Mouse (Mus musculus) liver, embryonic 13.5 days (tissue): ENCODE measurements around the gene Washc4. TPM values are rescaled to one million over a fixed set of nuclear protein-coding genes. Genes with fewer than 3 reads are reported as not detected.
"Not testable (repeated sequence)": the region's sequence is repeated elsewhere in the genome, so short reads cannot be mapped to it uniquely, and the experiment has no call there.

Source experiments
- ATAC-seq: fragments of 200-750 bp; cut with Nextera tagmentation; 2 replicates; pipeline ENCODE4 v1.8.0; 2017; ENCODE audit warnings: low read depth, mild to moderate bottlenecking, moderate number of reproducible peaks, moderate library complexity
- DNase-seq: peaks from one replicate; pipeline ENCODE4 v3.0.0; 2022
- H3K27ac ChIP-seq: fragments of 300-500 bp; sonication (generic); 2 replicates; pipeline ENCODE4 v1.5.1; 2015; ENCODE audit warnings: moderate library complexity, mild to moderate bottlenecking, inconsistent platforms
- H3K27me3 ChIP-seq: fragments of 300-500 bp; sonication (generic); 2 replicates; pipeline ENCODE4 v1.6.1; 2015; ENCODE audit warnings: mild to moderate bottlenecking, inconsistent platforms
- H3K36me3 ChIP-seq: fragments of 300-500 bp; sonication (generic); 2 replicates; pipeline ENCODE4 v1.6.1; 2015; ENCODE audit warnings: mild to moderate bottlenecking, inconsistent platforms
- H3K4me1 ChIP-seq: fragments of 300-500 bp; sonication (generic); replicated peaks from 2 replicates; pipeline ENCODE4 v1.6.1; 2015; ENCODE audit warnings: inconsistent platforms
- H3K4me2 ChIP-seq: fragments of 300-500 bp; sonication (generic); 2 replicates; pipeline ENCODE4 v1.6.1; 2015; ENCODE audit warnings: inconsistent platforms, mild to moderate bottlenecking, moderate library complexity
- H3K4me3 ChIP-seq: fragments of 300-500 bp; sonication (generic); replicated peaks from 2 replicates; pipeline ENCODE4 v1.5.1; 2015; ENCODE audit warnings: mild to moderate bottlenecking, inconsistent platforms
- H3K9ac ChIP-seq: fragments of 300-500 bp; sonication (generic); 2 replicates; pipeline ENCODE4 v1.6.1; 2015; ENCODE audit warnings: mild to moderate bottlenecking, inconsistent platforms
- H3K9me3 ChIP-seq: fragments of 300-500 bp; sonication (generic); replicated peaks from 2 replicates; pipeline ENCODE4 v1.6.1; 2016; ENCODE audit warnings: inconsistent platforms
- WGBS: fragments of 180-500 bp; shearing (Covaris S2); methylation state at CpG from one replicate; pipeline ENCODE4 v1.1.7; 2015; ENCODE audit not compliant: insufficient replicate concordance; 5-methylcytosine and 5-hydroxymethylcytosine counted together
- polyA plus RNA-seq: library from polyadenylated mRNA; unstranded; fragments of >200 nt; fragmentation: Nextera tagmentation; extraction: Ambion mirVana; gene quantifications from 2 replicates; pipeline ENCODE4 v1.2.1, GENCODE M21; 2015

Gene Washc4
- polyA plus RNA-seq: 11.2 and 18.2 TPM in 2 replicates

DNA sequence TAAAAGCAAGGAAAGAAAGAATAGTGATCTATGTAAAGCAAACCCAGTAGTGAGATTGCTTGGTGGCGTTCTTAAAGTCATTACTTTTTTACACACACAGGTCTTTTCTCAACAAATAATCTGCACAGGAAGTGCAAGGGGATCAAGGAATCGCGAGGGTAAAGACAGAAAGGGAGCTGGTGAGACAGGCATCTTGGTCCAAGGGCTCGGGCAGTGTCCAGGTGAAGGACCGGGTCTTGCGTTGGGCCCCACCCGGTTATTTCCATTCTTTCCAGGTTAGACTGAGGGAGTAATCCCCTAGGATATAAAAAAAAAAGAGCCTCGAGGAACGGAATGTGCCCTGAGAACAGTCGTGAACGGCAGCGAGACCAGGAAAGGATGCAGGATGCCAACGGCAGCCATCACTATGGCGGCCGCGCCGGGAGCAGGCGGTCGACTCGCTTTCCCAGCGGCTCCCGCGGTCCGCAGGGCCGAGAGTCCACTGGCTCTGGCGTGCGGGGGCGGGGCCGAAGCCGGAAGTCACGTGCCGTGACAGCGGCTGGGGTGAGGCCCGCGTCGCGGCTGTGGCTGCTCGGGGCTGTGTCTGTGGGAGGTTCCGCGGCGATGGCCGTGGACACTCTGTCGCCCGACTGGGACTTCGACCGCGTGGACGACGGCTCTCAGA lies at the start of gene Washc4:
Washc4 (plus strand) TSS at position 314 of the 664 bp plus-strand sequence.
- DNase-seq (peak; percentile 90), ATAC-seq (peak; percentile 100)
- Histone ChIP-seq H3K9ac (peak within 1 kb of the TSS; percentile 89), H3K4me2 (peak within 1 kb of the TSS; percentile 81), H3K36me3 (peaks cover 3% of the 10 kb centered on the region; the same call in 1 of the 2 replicates), H3K9me3 (no peaks in the 10 kb centered on the region), H3K27me3 (no peaks in the 10 kb centered on the region), H3K4me1 (peaks cover 17% of the 10 kb centered on the region), H3K4me3 (peak within 1 kb of the TSS; percentile 92), H3K27ac (peak within 1 kb of the TSS; percentile 83)
- 4% methylated on average over 49 of the region's 49 CpGs for WGBS

GRCm38 (mm10) chr10:83497321-83497720 lies 46.2 kb upstream of the Washc4 start:
- DNase-seq: no peak
- H3K27ac ChIP-seq: no peak overlapping the region
- no peak for ATAC-seq
- no peaks in the 10 kb centered on the region for H3K36me3 ChIP-seq
- no peaks in the 10 kb centered on the region for H3K27me3 ChIP-seq
- no peaks in the 10 kb centered on the region for H3K4me1 ChIP-seq
- H3K9me3 ChIP-seq: no peaks in the 10 kb centered on the region
- no peak overlapping the region for H3K4me2 ChIP-seq
- no peak overlapping the region for H3K4me3 ChIP-seq
- WGBS: 78% methylated on average over 13 of the region's 13 CpGs
- no peak overlapping the region for H3K9ac ChIP-seq

- H3K4me3 ChIP-seq: no peak overlapping the region
- H3K9ac ChIP-seq: no peak overlapping the region
- 43% methylated on average over 8 of the region's 8 CpGs for WGBS
- no peak overlapping the region for H3K4me2 ChIP-seq
- DNase-seq (no peak), ATAC-seq (no peak)
- no peaks in the 10 kb centered on the region for H3K27me3 ChIP-seq
- no peak overlapping the region for H3K27ac ChIP-seq
- no peaks in the 10 kb centered on the region for H3K36me3 ChIP-seq
- H3K9me3 ChIP-seq: no peaks in the 10 kb centered on the region; the same call in 1 of the 2 replicates
- no peaks in the 10 kb centered on the region for H3K4me1 ChIP-seq
Measured at GRCm38 (mm10) chr10:83508962-83509660, 34.4 kb upstream of the Washc4 start.

DNA sequence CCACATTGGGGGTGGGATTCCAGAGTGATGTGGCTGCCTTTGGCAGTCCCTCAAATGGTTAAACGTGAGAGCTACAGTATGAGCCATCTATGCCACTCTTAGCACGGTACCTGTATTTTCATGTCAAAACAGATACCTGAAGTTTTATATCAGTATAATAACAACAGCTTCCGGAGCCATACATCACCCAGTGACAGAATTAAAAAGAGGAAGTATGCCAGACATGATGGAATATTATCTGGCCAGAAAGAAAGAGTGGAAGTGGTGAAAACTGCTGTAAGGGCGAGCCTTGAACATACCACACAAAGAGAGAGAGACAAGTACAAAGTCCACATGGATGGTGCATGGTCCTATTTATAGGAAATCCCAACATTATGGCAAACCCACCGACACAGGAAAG lies 32.2 kb upstream of the Washc4 start:
- H3K9ac ChIP-seq: no peak overlapping the region
- H3K4me1 ChIP-seq: no peaks in the 10 kb centered on the region
- H3K4me2 ChIP-seq: no peak overlapping the region
- no peak overlapping the region for H3K4me3 ChIP-seq
- WGBS: 43% methylated on average over 5 of the region's 5 CpGs
- no peaks in the 10 kb centered on the region for H3K36me3 ChIP-seq
- no peaks in the 10 kb centered on the region; the same call in 1 of the 2 replicates for H3K9me3 ChIP-seq
- no peak for ATAC-seq
- no peak overlapping the region for H3K27ac ChIP-seq
- no peak for DNase-seq
- no peaks in the 10 kb centered on the region for H3K27me3 ChIP-seq

DNA sequence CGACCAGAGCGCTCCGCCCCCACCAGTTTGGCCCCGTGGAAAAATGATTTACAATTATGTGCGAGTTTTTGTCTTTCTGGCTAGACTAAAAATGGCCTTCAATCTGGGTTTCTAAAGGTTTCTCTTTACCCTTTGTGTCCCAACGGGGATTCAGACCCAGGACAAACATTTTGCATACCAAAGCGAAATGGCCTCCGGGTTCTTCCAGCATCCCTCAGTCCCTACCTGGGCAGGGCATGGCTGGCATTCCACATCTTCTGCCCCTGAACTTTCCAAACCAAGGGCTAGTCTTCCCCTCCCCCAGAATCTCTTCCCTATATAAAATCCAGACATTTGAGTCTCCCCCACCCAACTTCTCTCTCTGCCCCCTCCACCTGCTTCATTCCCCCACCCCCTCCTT lies 29.8 kb upstream of the Washc4 start:
- Histone ChIP-seq H3K4me3 (no peak overlapping the region), H3K4me2 (no peak overlapping the region), H3K27ac (no peak overlapping the region), H3K27me3 (no peaks in the 10 kb centered on the region), H3K9me3 (no peaks in the 10 kb centered on the region; the same call in 1 of the 2 replicates), H3K4me1 (no peaks in the 10 kb centered on the region), H3K36me3 (no peaks in the 10 kb centered on the region), H3K9ac (no peak overlapping the region)
- no peak for DNase-seq
- no peak for ATAC-seq
- WGBS: 63% methylated on average over 8 of the region's 8 CpGs

DNA sequence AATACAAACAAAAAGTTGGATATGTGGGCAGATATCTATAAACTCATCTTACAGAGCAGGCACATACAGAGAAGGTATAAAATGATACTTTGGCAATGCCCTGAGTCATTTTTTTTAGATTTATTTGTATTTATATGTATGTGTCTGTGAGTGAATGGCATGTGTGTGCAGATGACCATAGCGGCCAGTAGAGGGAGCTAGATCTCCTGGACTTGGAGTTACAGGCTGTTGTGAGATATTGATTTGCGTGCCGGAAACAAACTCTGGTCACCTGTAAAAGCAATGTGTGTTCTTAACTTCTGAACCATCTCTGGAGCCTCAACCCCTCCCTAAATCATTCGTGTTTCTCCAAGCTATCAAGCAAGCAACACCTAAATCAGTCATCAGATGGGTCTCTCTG lies 22.6 kb upstream of the Washc4 start:
- H3K27ac ChIP-seq: no peak overlapping the region
- ATAC-seq (no peak), DNase-seq (no peak)
- no peaks in the 10 kb centered on the region for H3K36me3 ChIP-seq
- H3K9ac ChIP-seq: no peak overlapping the region
- no peaks in the 10 kb centered on the region for H3K27me3 ChIP-seq
- 68% methylated on average over 4 of the region's 4 CpGs for WGBS
- no peak overlapping the region for H3K4me2 ChIP-seq
- H3K4me3 ChIP-seq: no peak overlapping the region
- no peaks in the 10 kb centered on the region for H3K9me3 ChIP-seq
- H3K4me1 ChIP-seq: no peaks in the 10 kb centered on the region

DNA sequence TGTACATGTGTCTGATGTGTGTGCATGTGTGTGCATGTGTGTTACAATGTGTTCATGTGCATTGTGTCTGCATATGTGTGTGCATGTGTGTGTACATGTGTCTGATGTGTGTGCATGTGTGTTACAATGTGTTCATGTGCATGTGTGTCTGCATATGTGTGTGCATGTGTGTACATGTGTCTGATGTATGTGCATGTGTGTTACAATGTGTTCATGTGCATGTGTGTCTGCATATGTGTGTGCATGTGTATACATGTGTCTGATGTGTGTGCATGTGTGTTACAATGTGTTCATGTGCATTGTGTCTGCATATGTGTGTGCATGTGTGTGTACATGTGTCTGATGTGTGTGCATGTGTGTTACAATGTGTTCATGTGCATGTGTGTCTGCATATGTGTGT lies 19.3 kb upstream of the Washc4 start:
- not testable (repeated sequence) for H3K4me1 ChIP-seq, H3K4me2 ChIP-seq, DNase-seq, H3K27me3 ChIP-seq, H3K4me3 ChIP-seq, H3K9me3 ChIP-seq, ATAC-seq, H3K36me3 ChIP-seq, H3K9ac ChIP-seq, H3K27ac ChIP-seq

DNA sequence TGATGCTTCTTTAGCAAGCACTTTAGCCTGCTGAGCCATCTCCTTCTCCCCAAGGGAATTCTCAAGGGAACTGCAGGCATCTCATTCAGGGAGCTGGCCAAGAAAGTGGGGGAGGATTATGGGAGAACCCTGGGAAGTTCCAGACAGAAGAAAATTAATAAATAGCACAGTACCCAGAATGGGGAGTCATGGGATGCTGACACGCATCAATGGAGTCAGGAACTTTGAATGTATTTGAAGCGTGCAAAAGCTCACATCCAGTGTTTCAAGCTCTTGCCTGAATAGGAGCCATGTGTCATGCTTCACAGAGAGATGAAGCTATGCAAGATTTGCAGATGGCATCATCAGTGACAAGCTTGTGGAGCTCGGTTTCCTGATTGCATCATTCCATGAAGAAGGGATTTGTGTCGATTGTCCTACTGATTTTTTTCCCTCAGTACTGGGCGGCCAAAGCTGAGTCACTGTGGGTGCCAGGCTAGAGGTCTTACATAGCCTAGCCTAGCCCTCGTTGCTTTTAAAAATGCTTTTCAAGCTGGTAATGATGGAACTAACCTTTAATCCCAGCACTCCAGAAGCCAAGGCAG lies 13.1 kb upstream of the Washc4 start:
- no peaks in the 10 kb centered on the region for H3K36me3 ChIP-seq
- no peak overlapping the region for H3K9ac ChIP-seq
- peaks cover 37% of the 10 kb centered on the region for H3K27me3 ChIP-seq
- no peak overlapping the region for H3K4me3 ChIP-seq
- H3K27ac ChIP-seq: no peak overlapping the region
- WGBS: 60% methylated on average over 6 of the region's 6 CpGs
- no peak for DNase-seq
- H3K4me1 ChIP-seq: peaks cover 4% of the 10 kb centered on the region; the same call in 1 of the 2 replicates
- no peak overlapping the region for H3K4me2 ChIP-seq
- no peaks in the 10 kb centered on the region for H3K9me3 ChIP-seq
- ATAC-seq: no peak

GRCm38 (mm10) chr10:83533258-83533909 lies 10.2 kb upstream of the Washc4 start:
- Histone ChIP-seq H3K27ac (no peak overlapping the region), H3K9ac (no peak overlapping the region), H3K36me3 (no peaks in the 10 kb centered on the region), H3K4me2 (peak overlapping the region; percentile 64), H3K9me3 (no peaks in the 10 kb centered on the region), H3K27me3 (peaks cover 43% of the 10 kb centered on the region), H3K4me3 (peak overlapping the region; percentile 41), H3K4me1 (peaks cover 4% of the 10 kb centered on the region; the same call in 1 of the 2 replicates)
- ATAC-seq: no peak
- DNase-seq: no peak
- WGBS: 11% methylated on average over 27 of the region's 27 CpGs

DNA sequence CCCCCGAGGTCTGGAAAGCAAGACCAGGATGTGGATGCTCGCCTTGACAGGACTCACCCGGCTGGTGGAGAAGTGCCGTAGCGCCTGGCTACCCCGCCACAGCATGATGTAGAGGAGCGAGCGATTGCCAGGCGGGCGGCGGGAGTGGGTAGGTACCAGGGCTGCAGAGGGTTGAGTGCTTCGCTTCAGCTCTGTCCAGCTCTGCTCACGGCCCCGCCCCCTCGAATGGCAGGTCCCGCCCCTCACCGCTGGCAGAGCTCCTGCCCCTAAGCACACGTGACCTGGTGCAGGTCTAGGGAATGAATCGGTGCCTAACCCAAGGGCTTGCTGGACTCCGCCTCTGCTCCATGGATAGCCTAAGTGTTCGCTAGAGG lies 9.7 kb upstream of the Washc4 start, which contains the start of gene Aldh1l2:
Aldh1l2 (minus strand) TSS at position 231 of the 374 bp plus-strand sequence.
- Histone ChIP-seq H3K4me3 (peak within 1 kb of the TSS; percentile 41), H3K36me3 (no peaks in the 10 kb centered on the region), H3K27me3 (peaks cover 43% of the 10 kb centered on the region), H3K9ac (no peak within 1 kb of the TSS), H3K4me2 (peak within 1 kb of the TSS; percentile 64), H3K4me1 (peaks cover 4% of the 10 kb centered on the region; the same call in 1 of the 2 replicates), H3K27ac (no peak within 1 kb of the TSS), H3K9me3 (no peaks in the 10 kb centered on the region)
- DNase-seq (peak; percentile 55), ATAC-seq (peak; percentile 88)
- 1% methylated on average over 21 of the region's 21 CpGs for WGBS

DNA sequence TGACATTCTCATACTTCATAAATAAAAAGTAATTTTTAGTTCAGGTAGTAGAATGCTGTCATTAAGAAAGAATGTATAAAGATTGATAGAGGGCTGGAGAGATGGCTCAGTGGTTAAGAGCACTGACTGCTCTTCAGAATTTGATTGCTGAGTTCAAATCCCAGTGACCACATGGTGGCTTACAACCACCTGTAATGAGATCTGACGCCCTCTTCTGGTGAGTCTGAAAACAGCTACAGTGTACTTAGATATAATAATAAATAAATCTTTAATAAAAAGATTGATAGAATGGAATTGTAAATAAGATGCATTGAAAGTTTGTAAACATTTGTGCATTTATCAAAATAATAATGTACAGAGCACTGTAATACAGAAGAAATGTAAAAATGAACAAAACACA lies 7.1 kb upstream of the Washc4 start:
- no peak overlapping the region for H3K4me2 ChIP-seq
- no peak overlapping the region for H3K27ac ChIP-seq
- no peak for ATAC-seq
- H3K9ac ChIP-seq: no peak overlapping the region
- no peak for DNase-seq
- no peak overlapping the region for H3K4me3 ChIP-seq
- peaks cover 4% of the 10 kb centered on the region; the same call in 1 of the 2 replicates for H3K4me1 ChIP-seq
- no peaks in the 10 kb centered on the region for H3K9me3 ChIP-seq
- no peaks in the 10 kb centered on the region for H3K36me3 ChIP-seq
- H3K27me3 ChIP-seq: peaks cover 38% of the 10 kb centered on the region
- 6% methylated on average over 1 of the region's 1 CpGs for WGBS
